Mouse (Mus musculus): Measurements from ENCODE around the gene Thsd4.

DNA sequence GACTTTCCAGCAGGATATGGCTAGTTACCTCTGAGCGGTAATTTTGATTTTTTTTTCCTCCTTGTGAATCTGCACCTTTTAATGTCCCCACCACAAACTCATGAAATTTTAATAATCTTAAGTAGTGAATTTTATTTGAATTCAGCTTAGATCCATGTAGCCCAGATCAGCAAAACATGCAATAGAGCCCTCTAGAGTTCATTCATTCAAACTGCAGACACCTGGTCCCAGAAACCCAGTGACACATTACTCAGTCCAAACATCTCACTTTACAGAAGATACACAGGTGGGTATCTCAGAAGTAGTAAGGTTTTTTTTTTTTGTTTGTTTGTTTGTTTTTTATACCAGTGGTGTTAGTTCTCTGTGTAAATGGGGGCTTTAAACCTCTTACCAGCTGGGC lies 368.9 kb downstream of the Thsd4 start:
- no peak for TF ChIP-seq CTCF (IDR thresholded peaks at IDR 0.05; ENCODE audit: low read depth, low read length)
- no peak for TF ChIP-seq POLR2A (IDR thresholded peaks at IDR 0.05; ENCODE audit: extremely low read depth, insufficient read depth, low read length)
